Mouse (Mus musculus) liver, adult 2 months (tissue): ENCODE data around the gene Gm45799.

Experiments
- CTCF ChIP-seq: fragments of 200-500 bp; IDR thresholded peaks from 2 replicates; pipeline ENCODE4 v1.5.1; 2011; ENCODE audit warnings: low read depth, low read length, control low read depth
- POLR2A ChIP-seq: fragments of 200-500 bp; IDR thresholded peaks from 2 replicates; pipeline ENCODE4 v1.6.1; 2011; ENCODE audit warnings: low read length, control low read depth; ENCODE audit not compliant: insufficient read depth; ENCODE audit errors: extremely low read depth

- TF ChIP-seq CTCF (no peak), POLR2A (no peak)
Observed at GRCm38 (mm10) chr7:105708733-105709132, 68.4 kb downstream of the Gm45799 start.
